Mouse (Mus musculus): ENCODE data around the gene Fkbp5. TPM values are rescaled to one million over a fixed set of nuclear protein-coding genes. Genes with fewer than 3 reads are reported as not detected.

Fkbp5 gene
- total RNA-seq, 2 experiments from 2014 or later: 5.9 to 10.6 TPM

DNA sequence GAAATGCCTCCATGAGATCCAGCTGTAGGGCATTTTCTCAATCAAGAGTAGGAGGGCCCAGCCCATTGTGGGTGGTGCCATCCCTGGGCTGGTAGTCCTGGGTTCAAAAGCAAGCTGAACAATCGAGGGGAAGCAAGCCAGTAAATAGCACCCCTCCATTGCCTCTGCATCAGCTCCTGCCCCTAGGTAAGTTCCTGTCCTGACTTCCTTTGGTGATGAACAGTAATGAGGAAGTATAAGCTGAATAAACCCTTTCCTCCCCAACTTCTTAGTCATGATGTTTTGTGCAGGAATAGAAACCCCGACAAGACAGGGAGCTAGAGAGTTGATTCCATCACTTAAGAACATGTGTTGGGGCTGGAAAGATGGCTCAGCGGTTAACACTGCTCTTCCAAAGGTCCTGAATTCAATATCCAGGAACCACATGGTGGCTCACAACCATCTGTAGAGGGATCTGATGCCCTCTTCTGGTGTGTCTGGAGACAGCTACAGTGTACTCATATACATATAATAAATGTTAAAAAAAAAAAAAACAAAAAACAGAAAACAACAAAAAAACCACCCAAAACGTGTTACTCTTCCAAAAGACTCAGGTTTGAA, 7.6 kb upstream of the Fkbp5 start:
- ATAC-seq (replicated peaks; ENCODE audit: low FRiP score, poor library complexity, severe bottlenecking): no peak

DNA sequence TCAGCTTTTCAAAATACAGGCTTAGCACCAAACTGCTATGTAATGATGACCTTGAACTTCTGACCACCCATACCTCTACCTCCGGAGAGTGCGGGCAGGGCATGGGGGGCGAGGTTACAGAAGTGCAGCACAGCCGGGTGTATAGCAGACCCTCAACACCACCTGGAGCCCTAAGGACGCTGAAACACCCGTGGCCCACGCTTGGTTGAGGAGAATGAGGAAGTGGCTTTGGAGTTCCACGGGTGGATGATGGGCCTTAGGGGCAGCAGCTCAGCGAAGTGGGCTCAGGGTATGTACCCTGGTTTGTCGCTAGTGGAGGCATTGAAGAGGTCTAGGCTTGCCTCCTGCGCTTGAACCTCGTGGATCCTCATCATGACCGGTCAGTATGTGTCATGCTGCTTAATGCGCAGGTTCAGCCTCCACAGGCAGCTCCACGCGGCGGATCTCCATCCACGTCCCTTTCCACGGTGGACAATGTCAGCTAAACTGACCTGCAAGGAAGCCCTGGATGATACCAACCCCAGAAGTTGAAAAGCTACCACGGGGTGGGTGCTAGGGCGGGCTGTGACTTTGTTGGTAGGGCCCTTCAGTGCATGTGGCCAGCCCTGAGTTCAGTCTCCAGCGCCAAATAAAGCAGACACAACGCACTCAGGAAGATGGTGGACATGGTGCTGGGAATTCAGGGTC, 6.8 kb upstream of the Fkbp5 start:
- ATAC-seq (replicated peaks; ENCODE audit: low FRiP score, poor library complexity, severe bottlenecking): no peak

DNA sequence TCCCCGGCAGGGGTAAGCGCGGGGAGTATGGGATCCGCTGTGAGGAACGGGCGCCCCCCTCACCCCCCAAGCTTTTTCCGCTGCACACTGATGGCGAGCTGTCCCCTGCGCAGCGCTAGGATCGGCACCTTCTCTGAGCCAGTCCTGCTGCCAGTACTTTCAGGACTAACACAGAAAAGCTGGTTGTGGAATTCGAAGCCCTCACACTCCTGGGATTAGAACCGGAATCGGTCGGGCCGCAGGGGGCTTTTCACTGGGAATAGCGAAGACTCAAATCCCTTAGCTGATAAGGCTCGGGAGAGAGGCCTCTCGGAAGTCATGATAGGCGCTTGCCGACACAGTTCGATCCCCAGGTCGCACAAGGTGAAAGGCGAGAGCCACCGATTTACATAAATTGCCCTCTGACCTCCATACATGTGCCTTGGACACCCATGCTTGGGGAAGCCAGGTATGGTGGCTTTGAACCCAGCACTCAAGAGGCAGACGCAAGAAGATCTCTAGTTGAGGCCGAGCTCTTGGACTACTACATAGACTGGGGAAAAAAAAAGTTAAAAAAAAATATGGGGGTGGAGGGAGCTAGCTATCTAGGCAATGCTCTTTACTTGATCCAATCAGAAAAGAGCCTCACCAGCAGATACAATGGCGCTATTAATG, 6.2 kb upstream of the Fkbp5 start:
- ATAC-seq (replicated peaks; ENCODE audit: low FRiP score, poor library complexity, severe bottlenecking): no peak

DNA sequence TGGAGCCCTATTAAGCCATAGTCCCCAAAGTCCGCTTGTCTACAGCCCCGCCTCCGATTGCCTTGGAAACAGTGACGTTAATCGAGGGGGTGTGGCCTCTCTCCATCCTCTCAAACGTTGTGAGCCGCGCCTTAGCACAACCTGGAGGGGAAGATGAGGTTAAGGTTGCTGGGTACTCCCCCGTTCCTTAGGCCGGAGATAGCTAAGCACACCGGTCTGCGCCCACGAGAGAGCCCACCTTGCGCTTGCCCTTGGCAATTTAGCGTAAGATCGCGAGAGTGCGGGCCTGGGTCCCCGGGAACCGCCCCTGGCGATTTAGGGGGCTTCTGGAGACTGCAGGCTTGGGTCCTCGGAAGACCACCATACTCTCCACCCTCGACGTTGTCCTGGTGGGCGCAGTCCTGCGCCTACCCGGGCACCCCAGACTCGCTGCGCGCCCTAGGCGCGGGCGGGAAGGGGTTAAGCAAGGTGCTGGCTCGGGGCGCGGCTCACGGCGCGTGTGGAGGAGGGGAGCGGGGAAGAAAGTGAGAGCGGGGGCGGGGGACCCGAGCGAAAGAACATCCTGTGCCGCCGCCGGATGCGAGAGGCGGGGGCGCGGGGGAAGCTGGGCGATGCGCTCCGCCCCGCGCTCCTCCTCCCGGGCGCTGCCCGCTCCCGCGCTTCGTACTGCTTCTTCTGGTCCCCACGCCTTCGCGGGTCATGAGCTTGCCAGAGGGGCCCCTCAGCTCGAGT, 5.5 kb upstream of the Fkbp5 start:
- ATAC-seq (replicated peaks; ENCODE audit: low FRiP score, poor library complexity, severe bottlenecking): no peak

DNA sequence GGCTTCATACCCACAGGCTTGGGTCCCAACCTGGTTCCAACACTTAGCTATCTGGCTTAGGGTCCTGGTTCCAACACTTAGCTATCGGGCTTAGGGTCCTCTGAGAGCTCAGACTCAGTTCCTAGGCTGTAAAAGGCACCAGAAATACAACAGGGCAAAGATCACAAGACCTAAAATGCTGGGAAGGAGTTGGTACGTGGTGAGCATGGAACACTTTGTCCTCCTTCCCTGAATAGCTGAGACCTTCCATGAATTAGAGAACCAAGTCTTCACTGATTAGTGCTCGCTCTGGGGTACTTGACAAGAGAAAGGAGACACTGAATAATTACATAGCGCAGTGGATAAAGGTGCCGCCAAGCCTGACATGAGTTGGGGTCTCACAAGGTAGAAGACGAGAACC, 4.6 kb upstream of the Fkbp5 start:
- ATAC-seq (replicated peaks; ENCODE audit: low FRiP score, poor library complexity, severe bottlenecking): no peak

DNA sequence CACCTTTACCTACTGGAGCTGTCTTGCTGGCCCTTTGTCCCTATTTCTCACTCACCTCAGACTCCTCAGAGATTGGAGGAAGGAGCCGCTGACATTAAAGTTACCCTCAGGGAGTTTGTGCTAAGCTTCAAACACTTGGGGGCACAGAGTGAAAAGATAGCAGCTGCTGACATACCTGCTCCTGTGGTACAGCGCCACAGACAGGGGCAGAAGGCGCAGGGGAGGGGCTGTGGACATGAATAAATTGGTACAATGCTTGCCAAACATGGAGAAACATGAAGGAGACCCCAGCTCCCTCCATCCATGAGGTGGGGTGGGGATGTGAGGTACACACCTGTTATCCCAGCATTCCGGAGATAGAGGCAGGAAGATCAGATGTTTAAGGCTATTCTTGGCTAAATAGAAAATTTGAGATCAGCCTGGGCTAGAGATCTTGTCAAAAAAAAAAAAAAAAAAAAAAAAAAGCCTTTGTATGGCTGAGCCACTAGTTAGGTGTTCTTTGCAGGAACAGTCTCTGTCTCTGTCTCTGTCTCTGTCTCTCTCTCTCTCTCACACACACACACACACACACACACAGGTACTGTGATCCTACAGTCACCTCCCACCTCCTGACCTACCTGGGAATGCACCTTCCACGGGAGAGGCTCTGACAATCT, 3.9 kb upstream of the Fkbp5 start:
- ATAC-seq (replicated peaks; ENCODE audit: low FRiP score, poor library complexity, severe bottlenecking): no peak

DNA sequence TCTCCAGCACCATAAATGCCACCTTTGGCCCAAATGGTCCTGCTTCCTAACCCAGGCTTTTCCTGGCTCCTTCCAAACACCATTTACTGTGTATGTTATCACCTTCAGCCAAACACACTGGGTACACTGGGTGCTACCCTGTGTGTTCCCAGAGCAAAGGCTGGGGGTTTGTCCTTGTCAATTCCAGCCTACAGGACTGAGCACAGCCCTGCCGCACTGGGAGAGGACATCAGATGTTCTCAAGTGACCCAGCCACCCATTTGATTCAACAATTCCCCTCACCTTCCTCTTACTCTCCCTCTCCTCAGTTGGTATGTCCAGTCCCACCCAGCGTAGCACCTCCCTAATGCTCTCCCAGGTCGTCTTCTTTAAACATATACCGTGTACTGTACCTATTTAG, 3.2 kb upstream of the Fkbp5 start:
- ATAC-seq (replicated peaks; ENCODE audit: low FRiP score, poor library complexity, severe bottlenecking): no peak

DNA sequence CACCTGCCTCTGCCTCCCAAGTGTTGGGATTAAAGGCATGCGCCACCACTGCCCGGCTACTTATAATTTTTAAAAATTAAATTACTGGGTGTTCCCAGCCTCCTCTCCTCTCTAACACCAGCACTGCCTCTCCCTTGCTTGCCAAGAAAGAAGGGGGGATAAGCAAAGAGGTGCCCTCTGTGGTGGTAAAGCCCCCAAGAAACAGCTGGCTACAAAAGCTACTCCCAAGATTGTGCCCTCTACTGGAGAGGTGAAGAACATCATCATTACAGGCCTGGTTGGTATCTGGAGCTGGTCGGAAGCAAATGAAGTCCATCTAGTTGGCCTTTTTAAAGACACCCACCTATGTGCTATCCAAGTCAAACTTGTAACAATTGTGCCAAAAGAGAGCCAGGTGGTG, 2.5 kb upstream of the Fkbp5 start:
- no peak for ATAC-seq (replicated peaks; ENCODE audit: low FRiP score, poor library complexity, severe bottlenecking)

DNA sequence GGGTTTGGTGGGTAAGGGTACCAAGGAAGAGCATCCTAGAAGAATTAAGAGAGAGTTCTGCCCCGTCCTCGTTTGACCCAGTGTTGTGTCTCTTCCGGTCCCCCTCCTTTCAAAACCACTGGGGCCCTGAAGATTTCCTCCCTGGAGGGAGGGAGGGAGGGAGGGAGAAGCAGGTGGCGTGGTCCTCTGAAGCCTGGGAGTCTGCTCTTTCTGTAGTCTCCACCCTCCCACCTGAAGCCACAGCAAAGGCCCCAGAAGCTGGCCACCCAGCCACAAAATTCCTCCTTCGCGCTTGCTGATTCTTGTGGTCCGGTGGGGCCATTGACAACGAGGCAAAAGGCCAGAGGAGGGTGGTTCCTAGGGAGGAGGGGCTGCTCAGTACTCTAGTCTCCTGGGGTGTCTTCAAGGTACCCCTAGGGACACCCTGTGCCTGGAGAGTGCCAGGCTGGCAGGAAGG, 1.3 kb upstream of the Fkbp5 start:
- no peak for ATAC-seq (replicated peaks; ENCODE audit: low FRiP score, poor library complexity, severe bottlenecking)

DNA sequence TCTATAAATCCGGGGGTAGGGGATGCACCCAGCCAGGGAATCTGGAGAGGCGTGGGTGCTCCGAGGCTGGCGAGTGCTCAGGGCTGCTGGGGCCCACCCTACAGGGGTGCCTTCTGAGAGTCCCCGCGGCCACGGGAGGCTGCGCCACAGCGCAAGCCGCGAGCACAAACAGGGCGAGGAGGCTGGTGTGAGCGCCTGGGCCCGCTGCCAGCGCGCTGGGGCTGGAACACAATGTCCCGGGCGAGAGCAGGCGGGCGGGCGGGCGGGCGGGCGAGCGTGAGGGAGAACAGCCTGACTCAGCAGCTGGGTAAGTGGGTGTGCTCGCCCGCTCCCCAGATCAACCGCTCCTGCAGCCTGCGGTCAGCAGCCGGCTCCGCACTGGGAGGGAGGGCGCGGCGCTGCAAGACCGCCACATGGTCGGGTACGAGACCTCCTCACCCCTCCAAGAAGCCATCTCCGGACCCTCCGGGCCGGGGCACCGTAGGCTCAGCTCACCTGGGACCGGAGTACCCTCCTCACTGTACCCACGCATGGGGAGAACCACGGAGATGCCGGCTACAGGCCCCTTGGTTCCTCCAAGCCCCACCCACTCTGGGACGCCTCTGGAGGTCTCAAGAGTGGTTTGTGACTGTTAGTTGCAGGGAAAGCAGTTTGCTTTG, 758 bp upstream of the Fkbp5 start:
- no peak for ATAC-seq (replicated peaks; ENCODE audit: low FRiP score, poor library complexity, severe bottlenecking)

DNA sequence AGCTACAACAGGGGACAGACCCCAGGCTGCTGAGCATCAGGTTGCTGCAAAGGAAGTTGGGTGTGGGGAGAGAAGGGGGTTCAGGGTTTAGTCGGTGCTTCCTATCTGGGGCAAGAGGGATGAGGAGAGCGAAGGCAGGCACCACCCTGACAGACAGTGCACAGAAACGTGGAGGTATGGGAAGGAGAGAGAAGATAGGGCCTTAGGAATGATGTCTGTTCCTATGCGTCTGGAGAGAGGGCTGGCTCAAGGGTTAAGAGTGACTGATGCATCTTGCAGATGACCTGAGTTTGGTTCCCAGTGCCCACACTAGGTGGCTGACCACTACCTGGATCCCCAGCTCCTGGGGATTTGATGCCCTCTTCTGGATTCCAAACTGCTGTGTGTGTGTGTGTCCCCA, 446 bp downstream of the Fkbp5 start:
- no peak for ATAC-seq (replicated peaks; ENCODE audit: low FRiP score, poor library complexity, severe bottlenecking)

DNA sequence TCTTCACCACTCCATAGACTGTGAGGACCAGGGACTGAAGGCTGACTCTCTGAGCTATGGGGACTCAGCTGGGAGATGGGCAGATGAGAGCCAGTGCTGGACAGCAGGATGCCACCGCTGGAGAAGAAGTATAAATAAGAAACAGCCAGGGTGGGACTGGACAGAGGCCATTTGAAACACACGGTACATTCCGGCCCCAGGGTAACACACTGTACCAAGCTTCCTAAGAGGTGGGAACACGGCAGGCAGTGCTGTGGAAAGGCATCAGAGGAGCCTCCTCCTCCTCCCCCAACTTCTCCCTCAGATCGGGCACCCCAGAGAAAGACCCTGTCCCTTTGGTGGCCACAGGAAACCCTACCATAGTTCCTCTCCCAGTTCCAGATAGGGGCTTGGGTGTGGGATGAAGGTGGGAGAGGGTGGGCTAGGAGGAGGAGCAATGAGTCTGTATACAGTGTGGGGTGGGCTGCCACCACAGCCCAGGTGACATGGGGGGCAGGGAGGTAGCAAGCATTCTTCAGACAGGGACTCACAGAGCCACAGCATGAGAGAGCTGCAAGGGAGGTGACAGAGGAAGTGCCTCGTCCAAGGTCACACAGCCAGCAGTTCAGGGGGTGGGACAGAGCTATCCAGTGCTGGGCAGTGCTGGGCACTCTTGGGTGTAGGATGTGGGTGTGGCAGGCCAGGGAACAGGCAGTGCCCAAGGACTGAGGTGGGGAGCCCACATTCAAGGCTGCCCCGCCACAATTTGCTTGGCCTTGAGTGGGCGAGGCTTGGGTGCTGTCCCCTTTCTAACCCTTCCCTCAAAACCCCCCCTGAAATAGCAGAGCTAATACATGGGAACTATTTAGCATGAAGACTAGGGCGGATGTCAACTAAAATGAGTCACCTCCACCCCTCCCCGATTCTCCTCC, 1.6 kb downstream of the Fkbp5 start:
- ATAC-seq (replicated peaks; ENCODE audit: low FRiP score, poor library complexity, severe bottlenecking): no peak

DNA sequence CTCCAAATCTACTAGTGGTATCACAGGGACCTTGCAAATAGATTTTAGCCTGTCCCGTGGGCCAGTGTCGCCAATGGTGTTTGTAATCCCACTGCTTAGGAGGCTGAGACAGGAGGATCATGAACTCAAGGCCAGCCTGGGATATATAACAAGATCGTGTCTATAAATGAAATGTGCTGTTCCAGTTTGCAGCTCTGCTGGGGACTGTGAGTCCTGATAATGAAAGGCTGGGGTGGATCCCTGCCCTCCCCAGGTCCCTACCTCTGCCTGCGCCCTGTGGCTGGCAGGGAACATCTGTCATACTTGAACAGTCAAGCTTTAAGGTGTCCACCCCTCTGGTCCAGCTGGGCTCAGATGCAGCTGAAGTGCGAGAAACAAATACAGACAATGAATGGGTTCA, 2.8 kb downstream of the Fkbp5 start:
- ATAC-seq (replicated peaks; ENCODE audit: low FRiP score, poor library complexity, severe bottlenecking): no peak

DNA sequence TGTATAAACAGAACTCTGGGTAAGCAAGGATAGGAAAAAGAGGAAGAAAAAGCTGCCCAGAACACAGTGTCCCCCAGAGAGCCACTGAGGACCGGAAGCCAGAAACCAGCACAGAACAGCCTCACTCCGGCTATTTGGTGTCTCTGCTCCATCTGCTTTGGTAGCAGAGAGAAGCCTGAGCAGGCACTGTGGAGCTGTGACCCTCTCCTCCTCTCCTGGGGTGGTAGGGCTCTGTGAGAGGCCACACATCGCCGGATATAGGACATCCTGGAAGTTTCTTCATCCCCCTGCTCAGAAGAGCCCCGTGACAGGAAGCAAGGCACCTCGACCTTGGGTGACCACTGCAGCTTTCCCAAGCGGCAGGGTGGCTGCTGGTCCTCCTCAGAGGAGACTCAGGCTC, 3.5 kb downstream of the Fkbp5 start:
- ATAC-seq (replicated peaks; ENCODE audit: low FRiP score, poor library complexity, severe bottlenecking): no peak

DNA sequence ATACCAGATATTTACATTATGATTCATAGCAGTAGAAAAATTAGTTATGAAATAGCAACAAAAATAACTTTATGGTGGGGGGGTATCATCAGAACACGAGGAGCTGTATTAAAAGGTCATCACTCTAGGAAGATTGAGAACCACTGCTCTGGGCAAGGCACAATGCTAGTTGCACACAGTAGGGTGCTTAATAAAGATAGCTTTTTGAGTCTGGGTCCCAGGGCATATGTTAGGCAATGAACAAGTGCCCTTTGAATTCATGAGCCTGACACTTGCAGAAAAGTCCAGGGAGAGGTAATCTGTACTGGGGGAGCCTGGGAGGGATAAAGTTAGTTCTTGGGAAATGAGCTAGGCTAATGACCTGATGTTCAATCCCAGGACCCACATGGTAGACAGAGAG, 4.0 kb downstream of the Fkbp5 start:
- ATAC-seq (replicated peaks; ENCODE audit: low FRiP score, poor library complexity, severe bottlenecking): no peak

DNA sequence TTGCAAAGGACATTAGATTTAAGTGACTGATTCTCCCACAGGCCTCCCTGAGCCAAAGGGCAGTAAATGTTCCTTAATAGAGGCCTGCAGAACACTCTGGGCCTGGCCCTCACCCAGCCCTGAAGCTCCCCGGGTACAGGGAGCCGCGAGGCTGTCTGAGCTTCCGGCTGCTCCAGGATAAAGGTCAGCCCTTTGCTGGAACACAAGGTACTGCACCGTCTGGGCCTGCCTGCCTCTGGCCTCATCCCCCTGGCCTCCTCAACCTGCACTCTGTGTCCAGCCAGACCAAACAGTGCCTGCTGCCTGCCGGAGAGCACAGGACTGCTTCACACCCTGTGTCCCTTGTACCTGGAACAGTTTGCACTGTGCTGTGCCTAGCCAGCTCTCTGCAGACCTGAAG, 4.6 kb downstream of the Fkbp5 start:
- ATAC-seq (replicated peaks; ENCODE audit: low FRiP score, poor library complexity, severe bottlenecking): no peak

DNA sequence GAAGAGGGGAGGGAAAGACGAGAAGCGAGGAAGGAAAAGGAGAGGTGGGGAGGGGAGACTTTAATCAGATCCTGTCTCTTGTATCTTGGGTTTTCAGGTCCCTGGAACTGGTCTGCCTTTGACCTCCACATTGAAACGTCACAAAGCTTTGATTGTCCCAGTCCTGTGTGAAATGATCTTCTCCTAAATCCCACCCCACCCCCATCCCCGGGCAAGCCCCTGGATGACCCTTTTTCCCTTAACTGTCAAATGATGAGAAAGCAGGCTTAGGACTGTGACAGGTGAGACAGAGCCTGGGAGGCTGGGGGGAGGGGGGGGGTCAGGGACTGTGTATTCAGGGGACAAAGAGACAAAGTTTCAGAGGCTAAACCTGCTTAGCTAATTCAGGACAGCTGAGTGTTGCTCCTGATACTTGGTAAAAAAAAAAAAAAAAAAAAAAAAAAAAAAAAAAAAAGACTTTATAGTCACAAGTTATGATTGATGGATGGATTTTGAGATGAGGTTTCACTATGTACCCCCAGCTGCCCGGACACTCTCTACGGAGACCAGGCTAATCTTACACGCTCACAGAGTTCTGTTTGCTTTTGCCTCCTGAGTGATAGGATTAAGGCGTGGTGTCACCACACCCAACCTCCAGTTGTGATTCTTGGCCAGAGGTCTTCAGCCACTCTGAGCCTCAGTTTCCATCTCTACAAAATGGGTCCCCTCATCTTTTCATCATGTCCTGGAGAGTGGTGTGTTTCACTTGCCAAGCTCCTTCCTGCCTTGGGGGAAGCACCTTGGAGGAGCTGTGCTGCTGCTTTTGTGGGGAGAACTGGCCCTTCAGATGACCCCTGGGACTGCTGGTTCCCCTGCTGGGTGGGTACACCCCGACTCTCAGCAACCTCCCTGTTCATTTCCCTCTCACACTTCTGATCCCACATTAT, 5.4 kb downstream of the Fkbp5 start:
- ATAC-seq (replicated peaks; ENCODE audit: low FRiP score, poor library complexity, severe bottlenecking): no peak
